Mouse (Mus musculus): Measurements from ENCODE around the gene Cd40lg.

Cd40lg gene

GRCm38 (mm10) chrX:57263515-57263914, 51.6 kb downstream of the Cd40lg start:
- DNase-seq (ENCODE audit: low spot score): no peak
